Mouse (Mus musculus): ENCODE data around the gene Crygc.
A peak's percentile ranks its signal among the peaks of the same experiment; 100 is the strongest.

Crygc gene

DNA sequence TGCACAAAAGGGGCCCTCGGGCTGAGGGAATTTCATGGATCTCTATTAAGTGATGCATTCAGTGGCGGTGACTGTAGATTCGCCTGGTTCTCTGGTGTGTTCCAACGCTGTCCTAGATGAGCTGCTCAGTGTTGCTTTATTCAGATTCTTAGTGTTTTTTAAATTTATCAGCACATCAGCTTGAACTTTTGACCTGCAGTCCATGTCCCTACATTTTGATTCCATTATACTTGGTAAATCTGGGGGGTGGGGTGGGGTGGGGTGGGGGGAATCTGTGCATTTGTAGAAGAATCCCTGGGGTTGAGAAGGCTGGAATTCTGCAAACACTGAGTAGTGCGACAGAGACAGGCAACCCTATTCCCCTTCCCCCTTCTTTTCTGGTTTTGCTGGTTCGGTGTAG lies at the start of gene Crygc:
Gene Crygc, minus strand, starts transcription at position 101 of the 400 bp plus-strand sequence.
- no peak for DNase-seq (ENCODE audit: low spot score in 2 of 2)

DNA sequence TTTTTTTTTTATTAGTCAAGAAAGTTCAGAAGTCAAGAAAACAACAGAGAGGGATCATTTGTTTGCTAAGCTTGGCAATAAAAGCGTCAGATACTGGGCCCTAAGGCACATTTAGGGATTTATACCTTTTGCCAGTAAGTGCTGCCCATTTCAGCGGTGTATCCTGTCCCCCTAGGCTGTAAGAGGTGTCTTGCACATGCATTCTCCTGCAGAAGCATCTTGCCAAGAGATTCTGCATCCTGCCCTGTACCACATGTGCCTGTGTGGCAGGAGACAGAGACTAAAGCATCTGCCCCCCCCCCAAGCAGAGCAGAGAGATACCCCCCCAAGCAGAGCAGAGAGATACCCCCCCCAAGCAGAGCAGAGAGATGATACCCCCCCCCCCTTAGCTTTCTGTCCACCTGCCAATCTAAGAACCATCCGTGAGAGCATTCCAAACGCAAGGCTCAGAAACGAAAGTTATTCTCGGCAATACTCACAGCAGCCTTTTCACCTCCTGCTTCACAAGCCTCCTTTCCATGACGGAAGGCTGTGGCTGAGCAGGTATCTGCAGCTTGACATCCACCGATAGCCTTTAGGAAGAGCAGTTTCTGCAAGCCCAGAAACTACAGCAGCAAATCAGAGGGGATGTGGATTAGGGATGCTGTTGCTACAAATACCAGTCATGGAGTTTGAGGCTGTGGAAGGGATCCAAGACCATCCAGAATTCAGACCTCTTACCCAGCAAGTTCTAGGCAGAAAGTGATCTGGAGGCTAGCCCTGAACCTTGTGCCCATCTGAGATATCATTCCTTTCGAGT lies 49.3 kb upstream of the Crygc start, which contains the start of gene D630023F18Rik:
Gene D630023F18Rik, minus strand, starts transcription at position 641 of the 799 bp plus-strand sequence.
- peak in 1 of 2 experiments; percentile 15 for DNase-seq (ENCODE audit: low spot score in 2 of 2)

DNA sequence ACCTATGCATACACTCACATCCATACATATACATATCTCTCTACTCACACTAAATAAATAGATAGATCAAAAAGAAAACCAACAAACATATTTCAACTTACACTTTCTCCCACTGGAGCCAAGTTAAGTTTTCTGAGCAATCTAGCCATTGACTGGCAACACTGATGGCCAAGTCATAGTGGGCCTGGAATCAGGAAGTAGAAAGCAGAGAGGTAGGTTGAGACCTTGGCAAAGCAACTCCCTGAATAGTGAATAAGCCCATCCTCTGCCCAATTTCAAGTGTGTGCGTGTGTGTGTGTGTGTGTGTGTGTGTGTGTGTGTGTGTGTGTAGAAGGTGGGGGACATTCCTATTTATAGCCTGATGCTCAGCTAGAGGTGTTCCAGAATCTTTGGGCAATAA lies 45.9 kb upstream of the Crygc start, which contains the start of gene Gm28845:
Gene Gm28845, minus strand, starts transcription at position 121 of the 400 bp plus-strand sequence.
- DNase-seq (ENCODE audit: low spot score in 2 of 2): no peak

DNA sequence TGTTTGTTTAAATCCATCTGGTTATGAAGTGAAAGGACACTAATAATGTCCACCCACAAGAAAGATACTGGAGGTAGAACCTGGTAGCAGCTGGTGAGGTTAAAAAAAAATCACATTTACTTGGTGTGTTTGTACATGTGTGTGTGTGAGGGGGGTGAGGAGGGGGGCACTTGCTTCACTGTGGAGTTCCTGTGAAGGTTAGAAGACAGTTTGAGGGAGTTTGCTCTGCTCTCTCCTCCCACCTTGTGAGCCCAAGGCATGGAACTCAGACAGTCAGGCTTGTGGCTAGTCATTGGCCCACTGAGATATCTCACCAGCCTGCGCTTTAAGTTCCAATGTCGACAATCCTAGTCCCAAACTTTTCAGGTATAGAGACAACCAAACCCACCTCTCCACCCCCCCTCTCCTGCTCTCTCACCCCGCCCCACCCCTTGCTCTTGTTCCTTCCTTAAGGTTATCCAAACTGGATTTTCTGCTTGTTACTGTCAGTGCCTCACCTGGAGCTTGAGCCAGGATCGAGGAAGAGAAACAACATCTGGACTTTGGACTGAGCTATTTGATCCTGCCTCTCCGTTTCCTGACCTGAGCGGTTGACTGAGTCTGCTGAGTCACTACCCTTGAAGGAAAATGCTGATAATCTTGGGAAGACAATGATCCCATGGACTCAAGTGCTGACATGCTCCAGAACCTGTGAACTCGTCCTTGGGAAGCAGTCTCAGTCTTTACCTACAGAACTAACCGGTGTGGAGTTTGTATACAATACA lies 44.8 kb upstream of the Crygc start:
- DNase-seq (ENCODE audit: low spot score in 2 of 2): no peak

DNA sequence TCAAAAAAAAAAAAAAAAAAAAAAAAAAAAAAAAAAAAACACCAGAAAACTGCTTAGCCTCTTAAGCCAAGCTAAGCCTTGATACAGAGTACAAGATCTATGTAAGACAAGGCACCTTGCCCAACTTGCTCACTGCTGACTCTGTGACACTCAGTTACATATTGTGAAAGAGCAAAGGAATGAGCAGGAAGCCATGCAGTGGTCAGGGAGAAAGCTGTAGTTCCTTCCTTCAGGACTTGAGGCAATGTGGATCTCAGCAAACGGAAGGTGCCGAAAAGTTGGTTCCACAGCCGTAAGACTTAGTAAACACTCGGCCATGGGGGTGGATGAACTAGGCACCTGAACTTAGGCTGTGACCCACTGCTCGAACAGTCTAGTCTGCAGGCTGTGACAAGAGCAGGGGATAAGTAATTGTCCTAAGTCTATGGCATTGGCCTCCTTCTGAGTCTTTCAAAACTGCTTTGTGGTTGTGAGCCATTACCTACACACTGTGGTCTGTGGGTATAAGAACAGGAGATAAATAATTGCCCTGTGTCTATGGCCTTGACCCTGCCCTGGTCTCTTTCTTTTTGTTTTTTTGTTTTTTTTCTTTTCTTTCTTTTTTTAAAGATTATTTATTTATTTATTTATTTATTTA lies 40.2 kb upstream of the Crygc start:
- no peak for DNase-seq (ENCODE audit: low spot score in 2 of 2)

DNA sequence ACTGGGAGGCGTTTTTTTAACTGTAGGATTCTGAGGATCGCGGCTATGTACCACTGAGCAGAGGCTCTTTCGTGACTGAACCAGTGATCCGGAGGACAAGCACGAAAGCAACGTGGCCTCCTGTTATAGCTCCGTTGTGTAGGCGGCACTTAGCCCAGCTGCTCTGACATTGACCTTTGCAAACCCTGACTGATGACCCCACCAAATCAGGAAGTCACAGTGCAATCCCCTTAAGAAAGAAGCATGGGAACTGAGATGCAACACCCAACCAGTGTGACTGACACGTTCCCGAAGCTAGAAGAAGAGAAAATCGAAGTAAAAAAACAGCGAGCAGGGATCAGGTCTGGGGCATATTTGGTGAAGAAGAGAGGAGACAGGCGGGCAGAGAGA lies 39.3 kb upstream of the Crygc start:
- DNase-seq (ENCODE audit: low spot score in 2 of 2): no peak

DNA sequence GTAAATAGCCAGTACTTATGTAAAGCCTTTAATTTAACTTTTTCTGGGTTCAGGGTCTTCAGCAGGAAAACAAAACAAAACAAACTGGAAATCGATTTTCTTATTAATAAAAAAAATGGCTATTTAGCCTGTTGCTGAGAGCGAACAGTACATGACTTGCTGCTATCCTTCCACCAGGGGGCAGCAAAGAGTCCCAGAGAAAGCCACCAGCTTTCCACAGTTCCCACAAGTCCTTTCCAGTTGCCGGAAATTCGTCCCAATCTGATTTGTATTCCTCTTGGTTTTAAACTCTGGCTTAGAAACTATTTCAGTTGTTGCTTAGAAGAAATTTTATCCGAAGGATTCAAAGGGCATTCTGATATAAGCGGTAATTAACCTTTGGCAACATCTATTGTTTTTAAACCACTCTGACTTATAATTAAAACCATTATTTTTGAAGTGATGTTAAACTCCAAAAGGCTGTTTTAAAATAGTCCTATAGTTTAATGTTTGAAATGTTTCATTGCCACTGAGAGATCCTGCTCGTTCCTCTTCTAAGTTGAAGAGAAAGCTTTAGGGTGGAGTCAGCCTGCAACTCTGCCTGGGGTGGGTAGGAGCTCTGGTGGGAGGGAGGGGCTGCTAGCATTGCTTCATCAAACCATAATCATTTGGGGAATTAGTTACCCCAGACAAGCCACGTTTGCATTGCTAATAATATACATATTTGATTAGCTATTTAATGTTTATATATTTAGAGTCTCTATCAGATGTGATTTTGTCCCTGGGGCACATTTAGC lies 38.7 kb upstream of the Crygc start:
- peak in 1 of 2 experiments; percentile 56 for DNase-seq (ENCODE audit: low spot score in 2 of 2)

DNA sequence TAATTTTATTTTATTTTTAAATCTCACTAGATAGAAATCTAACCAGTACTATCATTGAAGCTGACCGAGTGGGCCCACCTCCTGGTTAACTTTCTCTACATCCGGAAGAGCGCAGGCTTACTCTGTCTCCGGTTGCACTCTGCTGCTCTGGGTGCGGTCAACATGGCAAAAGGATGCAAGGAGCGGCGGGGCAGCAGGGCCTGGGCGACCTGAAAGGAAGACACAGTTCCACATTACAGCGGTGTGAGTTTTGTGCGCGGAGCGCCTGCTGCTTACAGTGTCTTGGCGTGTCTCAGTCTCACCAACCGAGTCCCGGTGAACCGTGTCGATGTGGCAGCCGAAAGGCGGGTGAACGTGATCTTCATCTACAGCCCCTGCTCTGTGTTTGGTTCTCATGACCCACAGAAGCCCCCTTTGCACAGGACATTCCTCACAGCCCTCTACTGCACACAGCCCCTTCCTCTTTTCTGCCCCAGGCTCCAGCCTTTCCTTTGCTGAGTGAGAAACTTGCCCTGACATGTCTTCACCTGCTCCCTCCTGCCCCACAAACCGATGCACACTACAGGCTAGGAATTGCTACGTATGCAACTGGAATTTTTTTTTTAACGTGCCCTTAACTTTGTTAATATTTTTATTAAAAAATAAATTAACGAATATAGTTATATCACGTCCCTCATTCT lies 36.4 kb upstream of the Crygc start:
- no peak for DNase-seq (ENCODE audit: low spot score in 2 of 2)

DNA sequence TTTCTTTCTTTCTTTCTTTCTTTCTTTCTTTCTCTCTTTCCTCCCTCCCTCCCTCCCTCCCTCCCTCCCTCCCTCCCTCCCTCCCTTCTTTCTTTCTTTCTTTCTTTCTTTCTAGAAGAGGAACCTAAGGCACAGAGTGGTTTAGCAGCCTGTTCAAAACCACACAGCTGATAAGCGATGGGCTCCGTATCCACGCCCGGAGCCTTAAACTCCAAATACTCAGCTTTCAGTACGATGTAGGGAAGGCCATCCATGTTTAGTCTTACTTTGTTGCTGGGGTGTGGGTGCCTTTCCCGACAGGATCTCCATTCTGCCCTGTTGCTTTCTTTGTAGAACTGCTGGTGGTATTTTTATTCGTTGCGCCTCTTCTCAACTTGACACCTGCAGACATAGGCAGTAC lies 35.7 kb upstream of the Crygc start:
- DNase-seq (ENCODE audit: low spot score in 2 of 2): no peak

DNA sequence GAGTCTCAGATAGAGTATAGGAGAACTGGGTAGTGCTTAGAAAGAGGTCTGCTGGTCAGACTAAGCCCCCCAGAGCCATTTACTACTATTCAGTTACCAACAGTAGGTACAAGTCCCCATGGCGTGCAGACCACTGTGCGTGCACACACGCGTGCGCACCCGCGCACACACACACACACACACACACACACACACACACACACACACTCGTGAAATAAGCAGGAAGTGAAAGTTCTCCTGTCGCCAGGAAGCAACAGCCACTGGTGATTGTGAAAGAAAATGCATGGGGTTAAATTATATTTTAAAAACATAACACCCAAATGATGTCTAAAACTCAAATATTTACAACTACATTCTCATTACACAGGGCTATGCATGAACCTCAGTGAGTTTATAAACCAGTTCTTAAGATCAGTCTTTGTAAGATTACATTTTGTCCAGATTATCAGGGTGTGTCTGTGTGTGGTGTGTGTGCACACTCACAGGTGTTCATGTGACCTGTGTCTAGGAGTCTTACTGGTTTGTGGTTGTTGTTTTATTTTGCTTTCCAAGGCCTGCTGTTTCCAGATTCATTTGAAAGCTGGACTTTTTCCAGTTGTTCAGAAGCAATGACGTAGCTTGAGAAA lies 34.3 kb upstream of the Crygc start:
- DNase-seq (ENCODE audit: low spot score in 2 of 2): no peak

DNA sequence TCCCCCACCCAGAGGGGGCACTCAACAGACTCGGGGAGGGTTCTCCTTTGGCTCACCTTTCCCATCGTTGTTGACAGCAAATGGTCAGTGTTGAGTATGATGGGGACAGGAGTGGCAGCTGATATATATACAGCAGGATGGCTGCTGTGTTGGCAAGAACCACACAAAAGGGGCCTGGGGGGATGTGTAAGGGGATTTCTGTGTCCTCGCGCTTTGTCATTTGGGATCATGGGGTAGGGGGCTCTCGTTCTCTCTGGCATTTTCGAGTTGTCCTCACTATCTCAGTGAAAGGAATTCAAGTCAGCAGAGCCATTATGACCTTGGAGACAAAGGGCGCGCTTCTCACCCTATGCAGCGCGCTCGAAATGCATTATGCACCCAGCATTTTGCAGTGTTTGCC lies 29.8 kb upstream of the Crygc start, which contains the start of gene Cryga:
Gene Cryga, minus strand, starts transcription at position 101 of the 400 bp plus-strand sequence.
- no peak for DNase-seq (ENCODE audit: low spot score in 2 of 2)

DNA sequence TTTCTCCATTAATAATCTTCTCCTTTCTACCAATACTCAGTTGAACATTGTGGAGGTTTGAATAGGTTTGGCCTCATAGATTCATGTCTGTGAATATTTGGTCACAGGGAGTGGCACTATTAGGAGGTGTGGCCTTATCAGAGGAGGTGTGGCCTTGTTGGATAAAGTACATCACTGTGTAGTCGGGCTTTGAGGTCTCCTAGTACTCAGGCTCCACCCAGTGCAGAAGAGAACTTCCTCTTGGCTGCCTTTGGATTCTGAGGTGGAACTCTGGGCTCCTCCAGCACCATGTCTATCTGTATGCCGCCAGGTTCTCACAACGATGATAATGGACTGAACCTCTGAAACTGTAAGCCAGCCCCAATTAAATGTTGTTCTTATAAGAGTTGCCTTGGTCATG lies 23.5 kb upstream of the Crygc start:
- DNase-seq (ENCODE audit: low spot score in 2 of 2): no peak

DNA sequence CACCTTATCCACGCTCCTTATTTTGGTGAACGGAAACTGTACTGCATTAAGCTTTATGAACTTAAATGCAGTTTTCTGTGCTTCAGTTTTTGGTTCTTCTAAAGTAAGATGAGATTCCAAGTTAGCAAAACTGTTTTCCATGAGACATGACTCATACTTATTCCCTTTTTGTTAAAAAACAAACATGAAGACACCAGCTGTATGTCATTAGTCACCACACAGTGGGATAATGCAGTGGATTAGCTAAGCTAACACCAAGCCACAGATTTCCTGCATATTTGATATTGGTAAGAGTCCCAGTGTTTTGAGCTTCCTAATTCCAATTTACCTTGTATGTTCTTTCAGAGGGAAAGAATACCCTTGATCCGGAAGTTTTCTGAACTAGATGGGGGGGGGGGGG lies 18.1 kb upstream of the Crygc start:
- DNase-seq (ENCODE audit: low spot score in 2 of 2): no peak

DNA sequence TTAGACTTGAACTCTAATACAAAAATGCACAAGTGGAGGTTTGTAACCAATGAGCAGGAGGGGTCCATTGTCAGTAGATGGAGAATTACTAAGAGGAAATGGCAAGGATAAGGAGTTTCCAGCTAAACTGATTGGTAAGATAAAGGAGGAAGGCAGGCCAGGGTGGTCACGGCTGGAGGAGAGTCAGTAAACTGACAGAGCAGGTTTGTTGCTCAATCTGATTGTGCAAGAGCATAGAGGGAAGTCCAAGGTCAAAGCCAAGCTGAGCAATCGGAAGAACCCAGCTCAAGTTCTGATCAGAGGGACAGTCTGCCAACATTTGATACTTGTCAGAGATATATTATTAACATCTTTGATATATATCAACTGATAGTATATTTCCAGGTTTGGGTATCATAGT lies 16.9 kb upstream of the Crygc start:
- no peak for DNase-seq (ENCODE audit: low spot score in 2 of 2)

DNA sequence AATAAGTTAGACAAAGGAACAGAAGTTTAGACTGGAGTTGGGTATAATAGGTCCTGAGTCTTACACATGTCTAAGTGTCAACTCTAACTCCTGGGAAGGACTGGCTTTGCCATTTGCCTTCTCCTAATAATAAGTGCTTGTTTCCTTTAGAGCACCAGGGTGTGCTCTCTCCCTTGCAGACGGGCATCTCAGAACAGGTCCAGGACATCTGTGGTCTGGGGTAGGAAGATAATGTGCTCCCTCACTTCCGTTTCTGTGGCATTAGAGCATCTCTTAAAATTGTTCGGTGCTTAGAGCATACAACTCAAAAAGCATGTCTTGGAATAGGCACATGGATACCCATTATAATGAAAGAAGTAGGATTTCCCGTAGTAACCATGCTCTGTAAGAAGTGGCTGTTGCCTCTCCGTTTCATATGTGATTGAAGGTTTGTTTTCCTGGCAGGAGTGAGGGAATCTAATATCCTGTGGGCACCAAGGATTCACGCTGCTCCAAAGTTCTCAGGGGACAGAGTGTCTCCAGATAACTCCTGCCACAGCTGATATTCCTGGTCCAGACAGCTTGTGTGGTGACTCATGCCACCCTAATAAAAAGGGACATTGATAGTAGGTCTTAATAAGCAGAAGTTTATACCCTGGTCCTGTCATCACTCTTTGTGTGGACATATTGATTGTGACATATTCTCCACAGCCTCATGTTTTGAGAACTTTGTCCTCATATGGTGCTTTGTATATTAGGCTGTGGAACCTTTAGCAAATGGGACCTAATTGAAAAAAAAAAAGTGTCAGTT lies 15.3 kb upstream of the Crygc start:
- no peak for DNase-seq (ENCODE audit: low spot score in 2 of 2)

DNA sequence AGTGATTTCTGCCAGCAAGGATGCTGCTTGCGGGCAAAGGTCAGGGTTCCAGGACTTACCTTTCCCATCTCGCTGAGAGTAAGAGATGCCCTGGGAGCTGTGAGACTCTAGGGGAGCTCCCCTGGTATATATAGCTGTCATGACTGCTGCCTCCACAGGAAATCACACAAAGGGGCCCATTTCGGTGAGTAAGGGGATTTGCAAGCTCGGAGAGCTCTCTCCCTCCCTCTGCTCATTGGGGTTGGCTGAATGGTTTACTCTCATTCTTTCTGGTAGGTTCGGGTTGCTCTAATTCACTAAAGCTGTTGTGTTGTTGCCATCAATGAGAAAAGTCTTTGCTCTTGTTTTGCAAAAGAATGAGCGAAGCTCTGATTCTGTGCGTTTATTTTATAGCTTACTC lies 8.7 kb upstream of the Crygc start, which contains the start of gene Crygb:
Gene Crygb, minus strand, starts transcription at position 101 of the 400 bp plus-strand sequence.
- DNase-seq (ENCODE audit: low spot score in 2 of 2): no peak

DNA sequence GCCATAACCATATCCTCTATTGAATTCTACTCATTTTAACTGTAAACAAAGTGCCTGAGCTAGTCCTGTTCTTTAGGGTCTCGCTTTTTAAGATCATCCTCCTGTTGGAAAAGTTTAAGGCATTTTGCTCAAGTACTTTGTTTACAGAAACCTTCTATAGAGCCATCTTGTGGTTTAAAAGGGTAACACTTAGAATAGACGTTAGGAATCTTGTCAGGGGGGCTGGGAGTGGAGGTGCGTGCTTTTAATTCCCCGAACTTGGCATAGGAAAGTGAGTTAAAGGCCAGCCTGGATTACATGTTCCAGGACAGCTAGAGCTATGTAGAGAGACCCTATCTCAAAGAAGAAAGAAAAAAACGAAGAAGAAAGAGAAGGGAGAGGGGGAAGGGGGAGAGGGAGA lies 2.1 kb upstream of the Crygc start:
- DNase-seq (ENCODE audit: low spot score in 2 of 2): no peak

DNA sequence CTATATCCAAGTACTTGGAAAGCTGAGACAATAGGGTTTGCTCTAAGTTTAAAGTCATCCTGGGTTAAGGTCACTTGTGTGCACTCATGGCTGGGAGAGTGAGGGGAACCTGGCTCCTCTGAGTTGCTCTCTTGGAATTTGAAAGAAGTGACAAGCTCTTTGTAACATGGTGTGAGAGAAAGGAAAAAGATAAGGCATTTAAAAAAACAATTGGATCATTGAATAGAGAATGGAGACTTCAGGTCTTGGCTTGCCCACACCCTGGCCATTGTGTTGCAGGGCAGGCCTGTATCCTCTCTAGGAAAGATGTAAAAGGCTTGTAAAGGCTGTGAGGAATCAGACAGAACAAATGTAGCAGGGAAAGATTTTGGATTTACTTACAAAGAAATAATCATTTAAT lies 5.6 kb downstream of the Crygc start:
- DNase-seq (ENCODE audit: low spot score in 2 of 2): no peak

DNA sequence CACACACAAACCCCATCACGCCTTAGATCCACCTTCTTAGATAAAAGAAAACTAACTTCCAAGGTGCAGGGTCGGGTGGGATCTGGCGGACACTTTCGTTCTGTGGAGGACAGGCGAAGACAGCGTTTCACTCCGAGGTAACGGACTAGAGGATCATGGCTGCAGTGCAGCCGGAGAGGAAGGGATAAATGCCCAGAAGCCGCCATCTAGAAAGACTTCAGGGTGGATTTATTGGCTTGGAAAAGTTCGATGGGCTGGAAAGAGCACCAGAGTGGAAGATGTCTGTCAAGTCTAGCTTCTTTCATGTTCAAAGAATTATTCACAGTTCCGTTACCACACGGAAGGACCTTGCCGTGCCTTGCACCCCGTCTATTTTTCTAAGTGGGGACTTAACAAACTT lies 9.3 kb downstream of the Crygc start:
- DNase-seq (ENCODE audit: low spot score in 2 of 2): no peak

DNA sequence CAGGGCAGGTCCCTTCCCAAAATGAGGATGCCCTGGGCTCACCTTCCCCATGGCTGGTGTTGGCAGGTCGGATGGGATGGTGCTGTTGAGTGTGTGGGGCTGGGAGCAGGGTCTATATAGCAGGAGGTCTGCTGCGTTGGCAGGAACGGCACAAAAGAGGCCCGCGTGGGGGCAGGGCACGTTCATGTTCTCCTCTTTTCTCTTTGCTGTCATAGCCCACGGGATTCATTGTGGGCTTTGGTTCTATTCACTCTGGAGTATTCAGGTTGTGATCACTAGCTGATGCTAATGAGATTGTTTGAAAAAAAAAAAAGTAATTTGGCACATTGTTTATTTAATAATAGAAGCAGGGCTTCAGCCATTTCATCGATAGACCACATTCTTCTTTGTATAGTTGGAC lies 10.1 kb downstream of the Crygc start, which contains the start of gene Crygd:
Gene Crygd, minus strand, starts transcription at position 101 of the 400 bp plus-strand sequence.
- DNase-seq (ENCODE audit: low spot score in 2 of 2): no peak
